Comparison of ENCODE assay signal across 19 mouse cellular contexts in genomic region chr19:17055892-17056291, GRCm38 (mm10).
"Had no signal": no experiment of that assay in that cellular context is flagged by ENCODE, and none has a peak within 500 bp of the region (broad histone marks: within the 10 kb centered on the region; RNA-seq: fewer than 3 reads in every experiment).

No protein-coding gene starts in this region.

- H3K4me3 ChIP-seq: myocyte; neural tube, embryonic 13.5 days; neural tube, embryonic 15.5 days; stomach, embryonic 15.5 days had no signal

- H3K9me3 ChIP-seq: neural tube, embryonic 13.5 days; neural tube, embryonic 15.5 days; stomach, embryonic 15.5 days had no signal

- H3K36me3 ChIP-seq: neural tube, embryonic 13.5 days; neural tube, embryonic 15.5 days; stomach, embryonic 15.5 days had no signal

- DNase-seq: lung, adult 18-20 months; lung, embryonic 14.5 days; lung, postnatal 10 days; lung, postnatal 4 days; midbrain, embryonic 14.5 days; retina, postnatal 1 day; right cerebral cortex, adult 18-20 months; right cerebral cortex, postnatal 25 days; right cerebral cortex, postnatal 4 days; spleen, adult 18-20 months; thymus, adult 2 months; thymus, postnatal 25 days; thymus, postnatal 4 days had no signal

- H3K4me1 ChIP-seq: neural tube, embryonic 13.5 days; neural tube, embryonic 15.5 days; stomach, embryonic 15.5 days had no signal

- H3K27me3 ChIP-seq: neural tube, embryonic 13.5 days; neural tube, embryonic 15.5 days; stomach, embryonic 15.5 days had no signal

- H3K9ac ChIP-seq: lung, embryonic 14.5 days; neural tube, embryonic 13.5 days; neural tube, embryonic 15.5 days; stomach, embryonic 15.5 days had no signal

- H3K4me2 ChIP-seq: lung, embryonic 14.5 days; midbrain, embryonic 11.5 days; neural tube, embryonic 13.5 days; neural tube, embryonic 15.5 days; stomach, embryonic 15.5 days had no signal

- H3K27ac ChIP-seq: neural tube, embryonic 13.5 days; neural tube, embryonic 15.5 days; stomach, embryonic 15.5 days; stomach, postnatal 0 days had no signal
